Mouse (Mus musculus) stomach, postnatal 0 days (tissue): ENCODE measurements around the gene Hes2. TPM values are rescaled to one million over a fixed set of nuclear protein-coding genes. Genes with fewer than 3 reads are reported as not detected.
A peak's percentile ranks its signal among the peaks of the same experiment; 100 is the strongest.

Source experiments
- ATAC-seq: fragments of 200-750 bp; cut with Nextera tagmentation; 2 replicates; pipeline ENCODE4 v1.8.0; 2017; ENCODE audit not compliant: low FRiP score, low TSS enrichment
- DNase-seq: peaks from one replicate; pipeline ENCODE4 v3.0.0-alpha.2; 2016; ENCODE audit warnings: low spot score
- H3K27ac ChIP-seq: fragments of 300-500 bp; sonication (generic); replicated peaks from 2 replicates; pipeline ENCODE4 v1.5.1; 2014; ENCODE audit warnings: mild to moderate bottlenecking, control low read depth
- H3K27me3 ChIP-seq: fragments of 300-500 bp; sonication (generic); 2 replicates; pipeline ENCODE4 v1.6.1; 2014; ENCODE audit warnings: low read length; ENCODE audit not compliant: control insufficient read depth, insufficient read depth
- H3K36me3 ChIP-seq: fragments of 300-500 bp; sonication (generic); 2 replicates; pipeline ENCODE4 v1.6.1; 2014; ENCODE audit warnings: low read length, mixed read lengths; ENCODE audit not compliant: control insufficient read depth, insufficient read depth
- H3K4me1 ChIP-seq: fragments of 300-500 bp; sonication (generic); replicated peaks from 2 replicates; pipeline ENCODE4 v1.6.1; 2014; ENCODE audit warnings: antibody characterized with exemption; ENCODE audit not compliant: control insufficient read depth, insufficient read depth
- H3K4me2 ChIP-seq: fragments of 300-500 bp; sonication (generic); replicated peaks from 2 replicates; pipeline ENCODE4 v1.6.1; 2014; ENCODE audit warnings: low read depth, mild to moderate bottlenecking, control low read depth, moderate library complexity
- H3K4me3 ChIP-seq: fragments of 300-500 bp; sonication (generic); 2 replicates; pipeline ENCODE4 v1.5.1; 2014; ENCODE audit warnings: low read depth, low read length, control low read depth
- H3K9ac ChIP-seq: fragments of 300-500 bp; sonication (generic); 2 replicates; pipeline ENCODE4 v1.6.1; 2014; ENCODE audit warnings: mild to moderate bottlenecking, low read length, control low read depth, mixed read lengths
- H3K9me3 ChIP-seq: fragments of 300-500 bp; sonication (generic); 2 replicates; pipeline ENCODE4 v1.6.1; 2016; ENCODE audit warnings: low read length; ENCODE audit not compliant: control insufficient read depth
- CTCF ChIP-seq: IDR thresholded peaks from 2 replicates; pipeline ENCODE4 v1.5.1; 2016; ENCODE audit warnings: antibody characterized with exemption, low read depth, mild to moderate bottlenecking, moderate library complexity
- EP300 ChIP-seq: optimal IDR thresholded peaks from 2 replicates; pipeline ENCODE3; 2016; ENCODE audit warnings: antibody characterized with exemption
- WGBS: fragments of 180-500 bp; shearing (Covaris S2); extraction: QIAGEN DNeasy Blood & Tissue Kit; methylation state at CpG from one replicate; pipeline ENCODE4 v1.1.7; 2014; 5-methylcytosine and 5-hydroxymethylcytosine counted together
- polyA plus RNA-seq: library from polyadenylated mRNA; unstranded; fragments of >200 nt; fragmentation: Nextera tagmentation; extraction: Ambion mirVana; gene quantifications from 2 replicates; pipeline ENCODE4 v1.2.1, GENCODE M21; 2015

Gene Hes2
- polyA plus RNA-seq, 1 experiment from 2014 or later: 0.87 TPM

- ATAC-seq: no peak
- Histone ChIP-seq H3K4me2 (peak within 1 kb of the TSS; percentile 23), H3K4me3 (0 out of 2 replicates have a peak within 1 kb of the TSS, but pooled peaks have one; percentile 4), H3K27ac (no peak within 1 kb of the TSS), H3K36me3 (peaks cover 6% of the 10 kb centered on the region), H3K9ac (peak within 1 kb of the TSS; percentile 27; the same call in 1 of the 2 replicates), H3K4me1 (peaks cover 2% of the 10 kb centered on the region; the same call in 1 of the 2 replicates), H3K27me3 (peaks cover 8% of the 10 kb centered on the region; the same call in 1 of the 2 replicates), H3K9me3 (no peaks in the 10 kb centered on the region)
- WGBS: 12% methylated on average over 27 of the region's 30 CpGs
- DNase-seq: no peak
- TF ChIP-seq EP300 (no peak), CTCF (no peak)
Observed at GRCm38 (mm10) chr4:152115921-152116612, 42.6 kb upstream of the Hes2 start, which contains the start of gene Tnfrsf25. TSS of gene Tnfrsf25 (plus strand) at chr4:152115934.

GRCm38 (mm10) chr4:152117538-152117937, 41.1 kb upstream of the Hes2 start:
- 54% methylated on average over 9 of the region's 9 CpGs for WGBS
- peak; percentile 83 for DNase-seq
- H3K4me3 ChIP-seq: no peak overlapping the region
- H3K27ac ChIP-seq: no peak overlapping the region
- no peak for TF ChIP-seq EP300
- TF ChIP-seq CTCF: no peak
- ATAC-seq: peak; percentile 62
- H3K9ac ChIP-seq: no peak overlapping the region
- peaks cover 8% of the 10 kb centered on the region; the same call in 1 of the 2 replicates for H3K27me3 ChIP-seq
- H3K4me1 ChIP-seq: peaks cover 2% of the 10 kb centered on the region; the same call in 1 of the 2 replicates
- H3K36me3 ChIP-seq: peaks cover 6% of the 10 kb centered on the region
- H3K4me2 ChIP-seq: no peak overlapping the region
- H3K9me3 ChIP-seq: no peaks in the 10 kb centered on the region

- Histone ChIP-seq H3K27me3 (peaks cover 10% of the 10 kb centered on the region; the same call in 1 of the 2 replicates), H3K9ac (no peak overlapping the region), H3K4me2 (no peak overlapping the region), H3K4me3 (0 out of 2 replicates have a peak overlapping the region, but pooled peaks have one; percentile 10), H3K27ac (no peak overlapping the region), H3K36me3 (no peaks in the 10 kb centered on the region), H3K9me3 (no peaks in the 10 kb centered on the region), H3K4me1 (peaks cover 2% of the 10 kb centered on the region; the same call in 1 of the 2 replicates)
- ATAC-seq: no peak; the same call in 1 of the 2 replicates
- 18% methylated on average over 39 of the region's 39 CpGs for WGBS
- TF ChIP-seq CTCF (peak; percentile 74), EP300 (no peak)
- peak; percentile 76 for DNase-seq
Observed at GRCm38 (mm10) chr4:152119396-152120292, 39.0 kb upstream of the Hes2 start.

- Histone ChIP-seq H3K9me3 (no peaks in the 10 kb centered on the region), H3K27me3 (peaks cover 10% of the 10 kb centered on the region; the same call in 1 of the 2 replicates), H3K4me2 (peak overlapping the region; percentile 31), H3K4me1 (peaks cover 2% of the 10 kb centered on the region; the same call in 1 of the 2 replicates), H3K27ac (no peak overlapping the region), H3K4me3 (peak overlapping the region; percentile 21), H3K9ac (peak overlapping the region; percentile 18; the same call in 1 of the 2 replicates), H3K36me3 (no peaks in the 10 kb centered on the region)
- DNase-seq (no peak), ATAC-seq (no peak)
- TF ChIP-seq EP300 (no peak), CTCF (no peak)
- WGBS: 7% methylated on average over 30 of the region's 31 CpGs
Observed at GRCm38 (mm10) chr4:152120311-152121182, 38.1 kb upstream of the Hes2 start.

- 5% methylated on average over 12 of the region's 12 CpGs for WGBS
- no peak overlapping the region for H3K27ac ChIP-seq
- no peak for TF ChIP-seq CTCF
- TF ChIP-seq EP300: no peak
- peaks cover 10% of the 10 kb centered on the region; the same call in 1 of the 2 replicates for H3K27me3 ChIP-seq
- H3K9ac ChIP-seq: 0 out of 2 replicates have a peak overlapping the region, but pooled peaks have one; percentile 18
- DNase-seq (no peak), ATAC-seq (no peak)
- H3K4me1 ChIP-seq: peaks cover 2% of the 10 kb centered on the region
- no peaks in the 10 kb centered on the region for H3K9me3 ChIP-seq
- peak overlapping the region; percentile 31; the same call in 1 of the 2 replicates for H3K4me2 ChIP-seq
- peak overlapping the region; percentile 21; the same call in 1 of the 2 replicates for H3K4me3 ChIP-seq
- no peaks in the 10 kb centered on the region for H3K36me3 ChIP-seq
Observed at GRCm38 (mm10) chr4:152121183-152121505, 37.5 kb upstream of the Hes2 start.
